Mouse (Mus musculus) neural tube, embryonic 12.5 days (tissue): ENCODE data around the gene Ppp3cb. TPM values are rescaled to one million over a fixed set of nuclear protein-coding genes. Genes with fewer than 3 reads are reported as not detected.

ENCODE experiments used
- polyA plus RNA-seq: library from polyadenylated mRNA; unstranded; fragments of >200 nt; fragmentation: Nextera tagmentation; extraction: Ambion mirVana; gene quantifications from 2 replicates; pipeline ENCODE4 v1.2.1, GENCODE M21; 2016

The Ppp3cb gene
- polyA plus RNA-seq, 1 experiment from 2014 or later: 66.5 TPM

Other genes starting within 250 kb of the Ppp3cb start
- 61.0 and 61.9 TPM in 2 replicates for gene Ecd, start 198.5 kb downstream of the Ppp3cb start, polyA plus RNA-seq
- 51.6 and 52.1 TPM in 2 replicates for gene Fam149b, start 198.4 kb downstream of the Ppp3cb start, polyA plus RNA-seq
- 170 and 171 TPM in 2 replicates for gene Dnajc9, start 157.7 kb downstream of the Ppp3cb start, polyA plus RNA-seq
- gene Mrps16, start 152.9 kb downstream of the Ppp3cb start, polyA plus RNA-seq: 64.4 and 68.0 TPM in 2 replicates
- 0.23 and 0.41 TPM in 2 replicates for gene Cfap70, start 94.3 kb downstream of the Ppp3cb start, polyA plus RNA-seq
- gene Anxa7, start 66.4 kb downstream of the Ppp3cb start, polyA plus RNA-seq: 14.4 and 14.6 TPM in 2 replicates
- 0.98 and 1.4 TPM in 2 replicates for gene Mss51, start 49.7 kb downstream of the Ppp3cb start, polyA plus RNA-seq
- gene Usp54, start 94.5 kb upstream of the Ppp3cb start, polyA plus RNA-seq: 11.9 and 12.9 TPM in 2 replicates
- 0.20 and 0.37 TPM in 2 replicates for gene Myoz1, start 110.0 kb upstream of the Ppp3cb start, polyA plus RNA-seq
- gene Synpo2l, start 121.8 kb upstream of the Ppp3cb start, polyA plus RNA-seq: 3.5 and 5.1 TPM in 2 replicates
- 90.8 and 99.7 TPM in 2 replicates for gene Sec24c, start 127.7 kb upstream of the Ppp3cb start, polyA plus RNA-seq
- gene Fut11, start 148.4 kb upstream of the Ppp3cb start, polyA plus RNA-seq: 28.3 and 28.6 TPM in 2 replicates
- gene Chchd1, start 156.4 kb upstream of the Ppp3cb start, polyA plus RNA-seq: 219 and 228 TPM in 2 replicates
- 53.3 and 57.7 TPM in 2 replicates for gene Zswim8, start 161.0 kb upstream of the Ppp3cb start, polyA plus RNA-seq
- 22.0 and 23.4 TPM in 2 replicates for gene Ndst2, start 188.0 kb upstream of the Ppp3cb start, polyA plus RNA-seq
- gene Camk2g, start 247.5 kb upstream of the Ppp3cb start, polyA plus RNA-seq: 78.8 and 105 TPM in 2 replicates